Mouse (Mus musculus) kidney, adult 2 months (tissue): ENCODE measurements around the gene Dclk3. TPM values are rescaled to one million over a fixed set of nuclear protein-coding genes. Genes with fewer than 3 reads are reported as not detected.

Experiments
- DNase-seq: peaks from one replicate; pipeline ENCODE4 v3.0.0; 2021
- H3K27ac ChIP-seq: fragments of 200-500 bp; 2 replicates; pipeline ENCODE4 v1.5.1; 2012; ENCODE audit warnings: low read depth, low read length, control low read depth, inconsistent platforms; ENCODE audit not compliant: insufficient read depth
- H3K27me3 ChIP-seq: fragments of 200-500 bp; replicated peaks from 2 replicates; pipeline ENCODE4 v1.6.1; 2012; ENCODE audit warnings: mild to moderate bottlenecking, moderate library complexity, low read length, inconsistent platforms; ENCODE audit not compliant: control insufficient read depth, insufficient read depth
- H3K36me3 ChIP-seq: fragments of 200-500 bp; 2 replicates; pipeline ENCODE4 v1.6.1; 2012; ENCODE audit warnings: mild to moderate bottlenecking, moderate library complexity, low read length, inconsistent platforms; ENCODE audit not compliant: control insufficient read depth, insufficient read depth
- H3K4me1 ChIP-seq: fragments of 200-500 bp; 2 replicates; pipeline ENCODE4 v1.6.1; 2011; ENCODE audit warnings: low read length; ENCODE audit not compliant: control insufficient read depth, insufficient read depth
- H3K4me3 ChIP-seq: fragments of 200-500 bp; 2 replicates; pipeline ENCODE4 v1.5.1; 2011; ENCODE audit warnings: mild to moderate bottlenecking, low read depth, low read length, control low read depth; ENCODE audit not compliant: insufficient read depth
- CTCF ChIP-seq: fragments of 200-500 bp; conservative IDR thresholded peaks from 2 replicates; pipeline ENCODE4 v1.5.1; 2011; ENCODE audit warnings: low read depth, mild to moderate bottlenecking, control low read depth, low read length, moderate library complexity, mixed read lengths; ENCODE audit not compliant: insufficient read depth, insufficient read length
- POLR2A ChIP-seq: fragments of 200-500 bp; IDR thresholded peaks from one replicate; pipeline ENCODE4 v1.6.1; 2011; ENCODE audit warnings: low read depth, low read length, control low read depth
- WGBS: fragments of 180-500 bp; shearing (Covaris S2); methylation state at CpG from one replicate; pipeline ENCODE4 v1.1.7; 2018; 5-methylcytosine and 5-hydroxymethylcytosine counted together
- polyA plus RNA-seq: library from polyadenylated mRNA; depleted of rRNA; stranded (reverse); fragments of >200 nt; gene quantifications from 2 replicates; pipeline ENCODE4 v1.2.3, GENCODE M21; 2012; rRNA removed

Gene Dclk3
- polyA plus RNA-seq, 1 experiment: 22.1 TPM

GRCm38 (mm10) chr9:111535445-111536064, 96.7 kb downstream of the Dclk3 start:
- no peak for TF ChIP-seq CTCF
- TF ChIP-seq POLR2A: no peak
- H3K27me3 ChIP-seq: no peaks in the 10 kb centered on the region
- H3K4me3 ChIP-seq: no peak overlapping the region
- no peak overlapping the region for H3K27ac ChIP-seq
- no peaks in the 10 kb centered on the region for H3K4me1 ChIP-seq
- WGBS: 72% methylated on average over 8 of the region's 8 CpGs
- H3K36me3 ChIP-seq: no peaks in the 10 kb centered on the region
- no peak for DNase-seq

Other genes with a start within 250 kb of the Dclk3 start
- gene Mlh1, start 167.3 kb upstream of the Dclk3 start, polyA plus RNA-seq: 12.1 and 14.1 TPM in 2 replicates
- 8.0 and 8.3 TPM in 2 replicates for gene Epm2aip1, start 167.2 kb upstream of the Dclk3 start, polyA plus RNA-seq
- 0.13 and 0.22 TPM in 2 replicates for gene Trank1, start 127.3 kb upstream of the Dclk3 start, polyA plus RNA-seq